Mouse (Mus musculus): ENCODE data around the gene Rgl1. TPM values are rescaled to one million over a fixed set of nuclear protein-coding genes. Genes with fewer than 3 reads are reported as not detected.

The Rgl1 gene
- polyA plus RNA-seq, 1 experiment: 14.4 TPM

GRCm38 (mm10) chr1:152618896-152619295, 147.3 kb downstream of the Rgl1 start:
- no peak for DNase-seq (ENCODE audit: low read depth in 1 of 2, low spot score in 2 of 2)
- Histone ChIP-seq H3K4me3 (ENCODE audit: extremely low read depth, insufficient read depth, insufficient read length) (no peak overlapping the region), H3K27ac (ENCODE audit: insufficient read depth, low read length) (no peak overlapping the region), H3K4me1 (ENCODE audit: control insufficient read depth, insufficient read depth, insufficient read length) (peaks cover 27% of the 10 kb centered on the region), H3K36me3 (ENCODE audit: control insufficient read depth, insufficient read depth, low read length) (no peaks in the 10 kb centered on the region), H3K27me3 (ENCODE audit: control insufficient read depth, insufficient read depth, low read length) (no peaks in the 10 kb centered on the region)
- 91% methylated on average over 3 of the region's 3 CpGs for WGBS
- no peak for TF ChIP-seq CTCF (IDR thresholded peaks at IDR 0.05; ENCODE audit: extremely low read depth, insufficient read depth, insufficient read length, insufficient replicate concordance)
- TF ChIP-seq POLR2A (IDR thresholded peaks at IDR 0.05; ENCODE audit: low read depth, low read length): no peak

- Histone ChIP-seq H3K4me3 (ENCODE audit: extremely low read depth, insufficient read depth, insufficient read length) (no peak overlapping the region), H3K36me3 (ENCODE audit: control insufficient read depth, insufficient read depth, low read length) (no peaks in the 10 kb centered on the region), H3K27ac (ENCODE audit: insufficient read depth, low read length) (no peak overlapping the region), H3K27me3 (ENCODE audit: control insufficient read depth, insufficient read depth, low read length) (no peaks in the 10 kb centered on the region), H3K4me1 (ENCODE audit: control insufficient read depth, insufficient read depth, insufficient read length) (peaks cover 25% of the 10 kb centered on the region)
- 67% methylated on average over 1 of the region's 1 CpGs for WGBS
- no peak for DNase-seq (ENCODE audit: low read depth in 1 of 2, low spot score in 2 of 2)
- TF ChIP-seq CTCF (IDR thresholded peaks at IDR 0.05; ENCODE audit: extremely low read depth, insufficient read depth, insufficient read length, insufficient replicate concordance): no peak
- TF ChIP-seq POLR2A (IDR thresholded peaks at IDR 0.05; ENCODE audit: low read depth, low read length): no peak
Observed at GRCm38 (mm10) chr1:152618381-152618780, 147.8 kb downstream of the Rgl1 start.

GRCm38 (mm10) chr1:152617745-152618342, 148.3 kb downstream of the Rgl1 start:
- TF ChIP-seq POLR2A (IDR thresholded peaks at IDR 0.05; ENCODE audit: low read depth, low read length) (no peak), CTCF (IDR thresholded peaks at IDR 0.05; ENCODE audit: extremely low read depth, insufficient read depth, insufficient read length, insufficient replicate concordance) (no peak)
- no peaks in the 10 kb centered on the region for H3K36me3 ChIP-seq (ENCODE audit: control insufficient read depth, insufficient read depth, low read length)
- 21% methylated on average over 10 of the region's 10 CpGs for WGBS
- no peak for DNase-seq (ENCODE audit: low read depth in 1 of 2, low spot score in 2 of 2)
- H3K4me3 ChIP-seq (ENCODE audit: extremely low read depth, insufficient read depth, insufficient read length): no peak overlapping the region
- H3K27me3 ChIP-seq (ENCODE audit: control insufficient read depth, insufficient read depth, low read length): no peaks in the 10 kb centered on the region
- H3K4me1 ChIP-seq (ENCODE audit: control insufficient read depth, insufficient read depth, insufficient read length): peaks cover 30% of the 10 kb centered on the region
- H3K27ac ChIP-seq (ENCODE audit: insufficient read depth, low read length): peak overlapping the region; percentile 27; the same call in 1 of the 2 replicates

GRCm38 (mm10) chr1:152616777-152617057, 149.4 kb downstream of the Rgl1 start:
- no peak for DNase-seq (ENCODE audit: low read depth in 1 of 2, low spot score in 2 of 2)
- no peaks in the 10 kb centered on the region for H3K27me3 ChIP-seq (ENCODE audit: control insufficient read depth, insufficient read depth, low read length)
- peaks cover 31% of the 10 kb centered on the region for H3K4me1 ChIP-seq (ENCODE audit: control insufficient read depth, insufficient read depth, insufficient read length)
- no peaks in the 10 kb centered on the region for H3K36me3 ChIP-seq (ENCODE audit: control insufficient read depth, insufficient read depth, low read length)
- no peak for TF ChIP-seq POLR2A (IDR thresholded peaks at IDR 0.05; ENCODE audit: low read depth, low read length)
- H3K4me3 ChIP-seq (ENCODE audit: extremely low read depth, insufficient read depth, insufficient read length): no peak overlapping the region
- peak overlapping the region; percentile 13; the same call in 1 of the 2 replicates for H3K27ac ChIP-seq (ENCODE audit: insufficient read depth, low read length)

- H3K27me3 ChIP-seq (ENCODE audit: control insufficient read depth, insufficient read depth, low read length): no peaks in the 10 kb centered on the region
- no peak for DNase-seq (ENCODE audit: low read depth in 1 of 2, low spot score in 2 of 2)
- 25% methylated on average over 10 of the region's 10 CpGs for WGBS
- no peak overlapping the region for H3K27ac ChIP-seq (ENCODE audit: insufficient read depth, low read length)
- H3K4me1 ChIP-seq (ENCODE audit: control insufficient read depth, insufficient read depth, insufficient read length): peaks cover 31% of the 10 kb centered on the region
- no peak overlapping the region; the same call in 1 of the 2 replicates for H3K4me3 ChIP-seq (ENCODE audit: extremely low read depth, insufficient read depth, insufficient read length)
- no peaks in the 10 kb centered on the region for H3K36me3 ChIP-seq (ENCODE audit: control insufficient read depth, insufficient read depth, low read length)
- no peak for TF ChIP-seq POLR2A (IDR thresholded peaks at IDR 0.05; ENCODE audit: low read depth, low read length)
- no peak for TF ChIP-seq CTCF (IDR thresholded peaks at IDR 0.05; ENCODE audit: extremely low read depth, insufficient read depth, insufficient read length, insufficient replicate concordance)
Observed at GRCm38 (mm10) chr1:152615987-152616776, 150.0 kb downstream of the Rgl1 start.

- peak overlapping the region; percentile 46; the same call in 1 of the 2 replicates for H3K27ac ChIP-seq (ENCODE audit: insufficient read depth, low read length)
- DNase-seq (ENCODE audit: low read depth in 1 of 2, low spot score in 2 of 2): no peak
Observed at GRCm38 (mm10) chr1:152614743-152615380, 151.3 kb downstream of the Rgl1 start.

More at GRCm38 (mm10) chr1:152614743-152615380, 151.3 kb downstream of the Rgl1 start:
- Histone ChIP-seq H3K4me3 (ENCODE audit: extremely low read depth, insufficient read depth, insufficient read length) (no peak overlapping the region), H3K4me1 (ENCODE audit: control insufficient read depth, insufficient read depth, insufficient read length) (peaks cover 31% of the 10 kb centered on the region), H3K27me3 (ENCODE audit: control insufficient read depth, insufficient read depth, low read length) (no peaks in the 10 kb centered on the region), H3K36me3 (ENCODE audit: control insufficient read depth, insufficient read depth, low read length) (no peaks in the 10 kb centered on the region)
- TF ChIP-seq CTCF (IDR thresholded peaks at IDR 0.05; ENCODE audit: extremely low read depth, insufficient read depth, insufficient read length, insufficient replicate concordance) (no peak), POLR2A (IDR thresholded peaks at IDR 0.05; ENCODE audit: low read depth, low read length) (no peak)
- 61% methylated on average over 7 of the region's 7 CpGs for WGBS
